Mouse (Mus musculus) C2C12 (cell line): Measurements from ENCODE around the gene Smpd1. TPM values are rescaled to one million over a fixed set of nuclear protein-coding genes. Genes with fewer than 3 reads are reported as not detected.

Experiments used
- H3K27me3 ChIP-seq: one replicate; pipeline ENCODE4 v1.6.1; 2011; ENCODE audit not compliant: control insufficient read depth, insufficient read depth, insufficient read length
- H3K36me3 ChIP-seq: one replicate; pipeline ENCODE4 v1.6.1; 2011; ENCODE audit not compliant: control insufficient read depth, insufficient read depth
- H3K4me3 ChIP-seq: one replicate; pipeline ENCODE4 v1.5.1; 2011; ENCODE audit warnings: mild to moderate bottlenecking, control low read depth; ENCODE audit not compliant: poor library complexity, insufficient read depth, severe bottlenecking
- H3K79me2 ChIP-seq: one replicate; pipeline ENCODE4 v1.6.1; 2011; ENCODE audit not compliant: control insufficient read depth, insufficient read depth
- H3K79me3 ChIP-seq: one replicate; pipeline ENCODE4 v1.6.1; 2011; ENCODE audit warnings: low read depth, control low read depth
- H3ac ChIP-seq: one replicate; pipeline ENCODE3; 2011; ENCODE audit warnings: low read depth; ENCODE audit not compliant: control insufficient read depth, insufficient read length
- CEBPB ChIP-seq: IDR thresholded peaks from one replicate; pipeline ENCODE4 v1.6.1; 2011; ENCODE audit warnings: low read depth, mild to moderate bottlenecking, control low read depth, moderate library complexity
- CTCF ChIP-seq: IDR thresholded peaks from one replicate; pipeline ENCODE4 v1.5.1; 2011; ENCODE audit not compliant: control insufficient read depth, insufficient read depth, insufficient read length
- FOSL1 ChIP-seq: IDR thresholded peaks from one replicate; pipeline ENCODE4 v1.8.0; 2011; ENCODE audit warnings: mild to moderate bottlenecking, low read length; ENCODE audit not compliant: poor library complexity, insufficient read depth, severe bottlenecking
- MAX ChIP-seq: IDR thresholded peaks from one replicate; pipeline ENCODE4 v1.6.1; 2011; ENCODE audit warnings: mild to moderate bottlenecking, control low read depth
- MYOD1 ChIP-seq: IDR thresholded peaks from one replicate; pipeline ENCODE4 v1.6.1; 2011; ENCODE audit warnings: low read depth; ENCODE audit not compliant: control insufficient read depth, insufficient read length
- MYOG ChIP-seq: IDR thresholded peaks from one replicate; pipeline ENCODE4 v1.6.1; 2011; ENCODE audit not compliant: control insufficient read depth, insufficient read length; ENCODE audit errors: extremely low read depth
- USF1 ChIP-seq: IDR thresholded peaks from one replicate; pipeline ENCODE4 v1.6.1; 2011; ENCODE audit warnings: low read depth, mild to moderate bottlenecking, control low read depth, moderate library complexity
- polyA plus RNA-seq: library from polyadenylated mRNA; unstranded; fragments of >200 nt; fragmentation: generic; extraction: Trizol; gene quantifications from one replicate; pipeline ENCODE4 v1.2.1, GENCODE M21; 2012; ENCODE audit warnings: missing spikeins

Gene Smpd1
- polyA plus RNA-seq, 1 experiment: 27.9 TPM

DNA sequence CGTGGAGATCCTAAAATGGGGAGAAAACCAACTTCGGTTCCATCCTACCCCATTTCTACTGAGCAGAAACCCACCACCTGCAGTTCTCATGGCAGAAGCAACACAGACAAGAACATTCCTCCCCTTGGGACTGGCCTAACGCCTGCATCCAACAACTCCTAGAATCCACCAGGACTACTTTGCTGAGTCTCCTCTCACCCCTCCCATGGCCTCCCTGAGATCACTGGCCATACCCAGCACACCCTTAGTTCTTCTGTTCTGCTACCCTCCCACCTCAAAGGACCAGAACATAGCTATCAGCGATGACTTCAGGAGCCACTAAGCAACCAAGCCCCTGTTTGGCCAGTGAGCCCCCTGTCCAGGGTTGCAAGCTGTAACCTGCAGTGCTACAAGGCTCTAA lies 16.6 kb downstream of the Smpd1 start:
- H3K4me3 ChIP-seq: no peak overlapping the region
- TF ChIP-seq MYOG (no peak), FOSL1 (no peak)
- H3K79me3 ChIP-seq: no peaks in the 10 kb centered on the region
- no peaks in the 10 kb centered on the region for H3K79me2 ChIP-seq
- no peak overlapping the region for H3ac ChIP-seq
- H3K36me3 ChIP-seq: no peaks in the 10 kb centered on the region
- no peaks in the 10 kb centered on the region for H3K27me3 ChIP-seq

DNA sequence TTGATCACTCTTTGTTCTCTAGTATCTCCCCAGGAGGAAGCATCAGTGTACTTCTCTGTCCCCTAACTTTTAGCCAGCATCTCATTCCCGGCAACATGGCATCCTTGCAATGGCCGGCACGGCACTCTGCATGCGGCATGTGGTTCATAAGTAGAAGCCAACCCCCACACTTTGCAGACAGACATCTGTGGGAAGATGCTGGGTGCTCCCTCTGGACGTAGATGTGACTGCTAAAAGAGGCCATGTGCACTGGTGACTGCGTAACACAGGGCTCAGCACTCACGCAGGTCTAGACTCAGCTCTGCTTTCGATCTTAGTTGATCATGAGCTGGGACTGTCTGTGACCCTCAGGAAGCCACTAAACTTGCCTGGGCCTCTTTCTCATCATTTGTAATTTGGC lies 18.8 kb downstream of the Smpd1 start:
- no peaks in the 10 kb centered on the region for H3K27me3 ChIP-seq
- H3K79me3 ChIP-seq: no peaks in the 10 kb centered on the region
- no peak overlapping the region for H3ac ChIP-seq
- no peaks in the 10 kb centered on the region for H3K79me2 ChIP-seq
- H3K36me3 ChIP-seq: no peaks in the 10 kb centered on the region
- no peak for TF ChIP-seq MAX
- TF ChIP-seq MYOD1: no peak
- TF ChIP-seq CTCF: no peak
- no peak for TF ChIP-seq CEBPB
- TF ChIP-seq USF1: no peak
- no peak for TF ChIP-seq MYOG
- no peak for TF ChIP-seq FOSL1
- no peak overlapping the region for H3K4me3 ChIP-seq

DNA sequence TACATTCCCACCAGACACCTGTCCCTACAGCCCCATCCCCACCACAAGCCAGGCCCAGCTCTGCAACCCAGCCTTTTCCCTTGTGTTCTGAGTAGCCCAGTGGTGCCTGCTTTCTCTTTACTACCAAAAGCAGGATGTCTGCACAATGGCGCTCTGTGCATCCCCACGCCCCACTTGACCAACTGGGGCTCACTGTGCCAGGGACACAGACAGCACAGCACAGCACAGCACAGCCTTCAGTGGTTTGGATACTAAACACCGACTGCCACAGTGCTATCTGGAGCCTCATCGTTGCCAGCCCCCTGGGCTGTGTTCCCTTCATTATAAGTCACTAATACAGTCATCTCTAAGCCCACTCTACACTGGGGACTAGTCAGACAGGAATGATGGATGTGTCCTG lies 20.4 kb downstream of the Smpd1 start:
- Histone ChIP-seq H3K27me3 (no peaks in the 10 kb centered on the region), H3K79me3 (no peaks in the 10 kb centered on the region), H3K79me2 (no peaks in the 10 kb centered on the region), H3ac (no peak overlapping the region), H3K4me3 (no peak overlapping the region), H3K36me3 (no peaks in the 10 kb centered on the region)
- TF ChIP-seq USF1 (no peak), FOSL1 (no peak), CTCF (no peak), CEBPB (no peak), MAX (no peak), MYOD1 (no peak), MYOG (no peak)

DNA sequence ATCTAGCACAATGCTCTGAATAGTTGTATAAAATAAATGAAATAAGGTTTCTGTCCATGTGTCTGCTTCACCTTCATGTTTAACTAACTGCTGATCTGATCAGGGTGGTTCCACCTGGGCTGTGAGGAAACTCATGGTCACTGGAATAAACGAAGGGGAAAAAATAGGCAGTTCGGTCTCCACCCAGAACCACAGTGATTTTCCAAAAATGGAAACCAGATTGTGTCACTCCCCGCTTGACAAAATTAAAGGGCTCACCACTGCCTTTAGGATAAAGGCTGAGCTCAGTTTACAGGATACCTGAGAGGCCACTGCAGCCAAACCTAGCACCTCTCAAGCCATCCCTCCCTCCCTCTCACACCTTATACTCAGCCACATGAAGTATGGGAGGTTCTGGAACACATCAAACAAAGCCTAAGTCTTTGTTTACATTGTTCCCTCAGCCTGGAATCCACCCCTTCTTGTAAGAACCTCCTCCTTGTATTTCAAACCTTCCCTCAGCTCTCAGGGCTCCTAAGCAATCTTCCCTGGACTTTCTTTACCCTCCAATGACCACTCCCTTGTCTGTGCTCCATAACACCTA lies 22.1 kb downstream of the Smpd1 start:
- no peaks in the 10 kb centered on the region for H3K27me3 ChIP-seq
- H3K79me2 ChIP-seq: no peaks in the 10 kb centered on the region
- no peaks in the 10 kb centered on the region for H3K79me3 ChIP-seq
- no peak overlapping the region for H3ac ChIP-seq
- H3K36me3 ChIP-seq: no peaks in the 10 kb centered on the region
- no peak for TF ChIP-seq USF1
- TF ChIP-seq CEBPB: no peak
- no peak for TF ChIP-seq MYOD1
- no peak for TF ChIP-seq MAX
- no peak overlapping the region for H3K4me3 ChIP-seq

DNA sequence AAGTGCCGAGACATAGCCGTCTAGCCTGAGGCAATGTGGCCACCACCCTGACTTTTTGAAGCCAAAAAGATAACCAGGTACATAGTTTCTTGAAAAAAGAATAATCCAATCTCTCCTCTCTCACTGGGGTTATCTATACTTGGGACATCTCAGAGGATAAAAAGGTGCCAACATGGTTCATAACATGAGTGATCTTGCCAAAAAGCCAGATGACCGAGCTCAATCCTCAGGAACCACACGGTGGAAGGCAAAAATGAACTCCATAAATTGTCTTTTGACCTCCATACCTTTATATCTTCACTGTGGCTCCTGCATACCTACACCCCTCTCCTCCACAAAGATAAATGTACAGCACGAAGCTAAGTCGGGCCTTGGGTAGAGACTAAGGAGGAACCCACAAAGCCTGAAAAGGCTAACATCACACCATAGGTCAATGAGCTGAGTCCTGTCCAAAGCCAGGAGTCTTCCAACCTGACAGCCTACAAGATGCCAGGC lies 23.3 kb downstream of the Smpd1 start:
- Histone ChIP-seq H3K36me3 (no peaks in the 10 kb centered on the region), H3K4me3 (no peak overlapping the region), H3ac (no peak overlapping the region), H3K79me3 (no peaks in the 10 kb centered on the region), H3K79me2 (no peaks in the 10 kb centered on the region), H3K27me3 (no peaks in the 10 kb centered on the region)
- no peak for TF ChIP-seq CEBPB
- TF ChIP-seq MYOD1: no peak
- no peak for TF ChIP-seq CTCF
- TF ChIP-seq FOSL1: no peak
- no peak for TF ChIP-seq MYOG
- TF ChIP-seq MAX: no peak
- TF ChIP-seq USF1: no peak

DNA sequence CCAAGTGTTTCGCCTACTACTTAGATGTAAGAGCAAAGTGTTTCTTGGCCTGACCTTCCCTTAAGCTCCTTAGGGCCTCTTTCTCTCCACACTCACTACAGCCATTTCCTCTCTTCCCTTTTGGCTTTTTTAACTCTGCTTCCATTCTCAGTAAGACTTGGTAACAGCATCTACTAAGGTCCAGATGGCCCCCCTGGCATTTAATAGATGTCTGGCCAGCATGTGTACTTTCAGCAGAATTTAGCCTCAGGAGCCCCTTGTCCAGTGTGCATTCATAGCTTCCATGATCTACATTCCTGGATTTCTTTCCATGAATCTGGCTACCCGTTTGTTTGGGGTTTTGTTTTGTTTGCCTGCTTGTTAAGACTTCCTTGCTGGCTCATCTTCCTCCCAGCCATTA lies 24.3 kb downstream of the Smpd1 start:
- no peak overlapping the region for H3K4me3 ChIP-seq
- no peak overlapping the region for H3ac ChIP-seq
- H3K79me2 ChIP-seq: no peaks in the 10 kb centered on the region
- TF ChIP-seq MYOD1: no peak
- no peak for TF ChIP-seq FOSL1
- TF ChIP-seq CTCF: no peak
- no peak for TF ChIP-seq USF1
- no peak for TF ChIP-seq MAX
- no peak for TF ChIP-seq CEBPB
- TF ChIP-seq MYOG: no peak
- no peaks in the 10 kb centered on the region for H3K79me3 ChIP-seq
- H3K27me3 ChIP-seq: no peaks in the 10 kb centered on the region
- H3K36me3 ChIP-seq: no peaks in the 10 kb centered on the region
